Mouse (Mus musculus) testis, adult 2 months (tissue): ENCODE data around the gene 1700020N01Rik.

ENCODE experiments used
- CTCF ChIP-seq: fragments of 200-500 bp; IDR thresholded peaks from 2 replicates; pipeline ENCODE4 v1.5.1; 2012; ENCODE audit warnings: low read depth, mild to moderate bottlenecking, inconsistent platforms, low read length, moderate library complexity; ENCODE audit not compliant: control insufficient read depth, insufficient read depth, insufficient replicate concordance
- POLR2A ChIP-seq: fragments of 200-500 bp; IDR thresholded peaks from 2 replicates; pipeline ENCODE4 v1.6.1; 2012; ENCODE audit warnings: low read depth, mild to moderate bottlenecking, inconsistent platforms, low read length, moderate library complexity; ENCODE audit not compliant: control insufficient read depth

- TF ChIP-seq CTCF (no peak), POLR2A (no peak)
Observed at GRCm38 (mm10) chr10:21575806-21576378, 17.1 kb upstream of the 1700020N01Rik start.
